Mouse (Mus musculus) spleen, postnatal 14 days (tissue): ENCODE data around the gene Pom121.

ENCODE experiments used
- DNase-seq, 2 experiments: peaks; one replicate each; pipeline ENCODE4 v3.0.0; 2021 to 2022; ENCODE audit warnings: low spot score in 2 of 2

Gene Pom121

DNA sequence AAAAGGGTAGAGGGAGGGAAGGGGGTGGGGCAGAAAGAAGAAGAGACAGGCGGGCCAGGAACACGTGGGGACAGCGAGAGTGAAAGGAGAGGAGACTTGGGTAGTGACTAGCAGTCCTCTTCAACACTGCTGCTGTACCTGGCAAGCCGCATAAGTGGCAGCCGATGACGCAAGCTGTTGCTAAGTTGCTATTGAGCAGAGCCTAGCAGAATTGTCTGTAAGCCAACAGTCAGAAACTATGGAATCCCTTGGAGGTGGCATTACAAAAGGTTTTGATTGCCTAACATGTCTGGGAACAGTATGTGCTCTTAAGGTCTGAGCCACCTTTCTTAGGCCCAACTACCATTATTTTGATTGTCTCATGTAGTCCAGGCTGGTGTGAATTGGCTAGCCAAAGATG, 26.0 kb downstream of the Pom121 start:
- no peak for DNase-seq

DNA sequence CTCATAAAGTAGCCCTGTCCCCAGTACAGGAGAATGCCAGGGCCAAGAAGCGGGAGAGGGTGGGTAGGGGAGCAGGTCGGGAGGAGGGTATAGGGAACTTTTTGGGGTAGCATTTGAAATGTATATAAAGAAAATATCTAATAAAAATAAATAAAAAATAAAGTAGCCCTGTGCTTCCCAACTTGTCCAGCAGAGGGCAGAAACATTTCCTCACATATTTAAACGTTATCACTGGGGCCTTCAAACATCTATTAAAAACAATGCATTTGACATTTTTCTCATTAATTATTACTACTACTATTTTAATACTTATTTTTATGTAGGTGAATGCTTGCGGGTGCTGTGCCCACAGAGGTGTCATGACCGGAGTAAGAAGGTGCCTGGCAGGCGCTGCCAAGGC, 26.5 kb downstream of the Pom121 start:
- DNase-seq = no peak

DNA sequence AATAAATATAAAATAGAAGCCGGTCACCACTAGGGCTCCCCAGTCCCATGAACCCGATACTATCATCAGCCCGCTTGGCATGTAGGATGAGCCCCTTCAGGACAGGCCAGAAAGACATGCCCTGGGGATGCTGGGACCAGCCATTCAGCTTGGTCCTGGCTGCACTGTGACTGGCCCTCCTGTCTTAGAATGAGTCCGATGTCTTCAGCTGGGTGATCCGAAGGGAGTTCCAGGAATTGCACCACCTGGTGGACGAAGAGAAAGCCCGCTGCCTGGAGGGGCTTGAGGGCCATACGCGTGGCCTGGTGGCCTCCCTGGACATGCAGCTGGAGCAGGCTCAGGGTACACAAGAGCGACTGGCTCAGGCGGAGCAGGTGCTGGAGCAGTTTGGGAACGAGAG, 30.8 kb downstream of the Pom121 start:
- DNase-seq = no peak

GRCm38 (mm10) chr5:135362572-135362971, 31.8 kb downstream of the Pom121 start:
- no peak for DNase-seq

DNA sequence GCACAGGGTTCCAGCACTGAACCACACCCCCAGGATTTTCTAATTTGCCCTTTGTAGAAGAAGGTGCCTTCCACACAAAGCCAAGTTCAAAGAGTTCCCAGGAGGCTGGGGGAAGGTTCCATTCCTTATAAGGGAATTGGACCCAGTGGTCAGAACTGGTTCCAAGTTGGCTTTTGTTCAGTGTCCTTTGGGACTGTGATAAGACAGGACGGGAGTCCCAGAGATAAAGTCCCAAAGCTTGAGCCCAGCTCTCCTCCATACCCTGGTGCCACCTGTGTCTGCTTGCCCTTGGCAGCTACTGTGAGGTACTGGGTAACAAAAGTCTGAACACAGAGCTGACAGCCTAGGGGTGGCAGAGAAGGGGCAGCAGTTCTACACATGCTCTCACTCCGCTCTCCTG, 34.6 kb downstream of the Pom121 start:
- DNase-seq = no peak

DNA sequence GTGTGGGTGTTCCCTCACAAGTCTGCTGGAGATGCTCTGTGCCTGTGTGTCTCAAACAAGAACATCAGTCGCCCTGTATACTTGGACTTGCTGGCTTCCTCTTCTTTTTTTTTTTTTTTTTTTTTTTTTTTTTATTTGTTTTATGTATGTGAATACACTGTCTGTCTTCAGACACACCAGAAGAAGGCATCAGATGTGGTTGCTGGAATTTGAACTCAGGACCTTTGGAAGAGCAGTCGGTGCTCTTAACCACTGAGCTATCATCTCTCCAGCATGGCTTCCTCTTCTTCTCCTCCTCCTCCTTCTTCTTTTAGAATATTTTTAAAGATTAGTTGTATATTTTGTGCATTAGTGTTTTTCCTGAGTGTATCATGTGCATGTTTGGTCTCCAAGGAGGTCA, 36.8 kb downstream of the Pom121 start:
- DNase-seq = peak; percentile 32 to 39

GRCm38 (mm10) chr5:135356090-135356489, 38.3 kb downstream of the Pom121 start:
- no peak for DNase-seq

GRCm38 (mm10) chr5:135353564-135353963, 40.8 kb downstream of the Pom121 start:
- DNase-seq = no peak

DNA sequence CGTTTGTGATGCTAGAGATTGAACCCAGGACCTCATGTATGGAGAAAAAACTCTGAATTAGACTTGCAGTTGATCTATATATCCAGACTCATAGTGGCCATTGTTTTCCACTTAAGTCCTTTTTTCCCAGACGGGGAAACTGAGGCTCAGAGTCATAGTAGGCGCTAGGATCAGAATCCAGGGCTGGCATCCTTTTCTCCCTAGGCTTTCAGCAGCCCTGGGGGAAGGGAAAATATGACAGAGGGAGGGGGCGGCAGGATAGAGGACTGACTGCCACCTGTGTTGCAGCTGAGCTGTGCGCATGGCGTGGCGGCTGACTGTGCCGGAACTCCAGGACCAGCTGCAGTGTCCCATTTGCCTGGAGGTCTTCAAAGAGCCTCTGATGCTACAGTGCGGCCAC, 41.4 kb downstream of the Pom121 start, which contains the start of gene Trim50:
Trim50 (plus strand) TSS at position 301 of the 400 bp plus-strand sequence.
- DNase-seq = no peak

DNA sequence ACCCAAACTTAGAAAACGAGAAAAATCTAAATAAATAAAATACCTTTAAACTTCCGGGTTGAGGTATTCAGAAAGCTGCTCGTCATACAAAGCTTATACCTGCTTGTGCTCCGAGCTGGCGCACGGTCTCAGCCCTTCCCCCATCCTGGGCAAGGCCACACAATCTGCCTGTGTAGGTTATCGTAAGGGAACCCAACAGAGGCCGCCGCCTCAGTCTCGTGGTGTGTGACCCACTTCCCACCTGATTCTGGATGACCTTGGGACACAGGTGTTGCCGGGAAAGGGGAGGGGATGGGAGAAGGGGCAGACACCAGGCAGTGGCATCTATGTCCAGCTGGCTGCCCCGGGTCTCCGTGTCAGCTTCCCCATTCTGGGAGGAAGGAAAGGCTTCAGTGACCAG, 42.7 kb downstream of the Pom121 start:
- DNase-seq = no peak

DNA sequence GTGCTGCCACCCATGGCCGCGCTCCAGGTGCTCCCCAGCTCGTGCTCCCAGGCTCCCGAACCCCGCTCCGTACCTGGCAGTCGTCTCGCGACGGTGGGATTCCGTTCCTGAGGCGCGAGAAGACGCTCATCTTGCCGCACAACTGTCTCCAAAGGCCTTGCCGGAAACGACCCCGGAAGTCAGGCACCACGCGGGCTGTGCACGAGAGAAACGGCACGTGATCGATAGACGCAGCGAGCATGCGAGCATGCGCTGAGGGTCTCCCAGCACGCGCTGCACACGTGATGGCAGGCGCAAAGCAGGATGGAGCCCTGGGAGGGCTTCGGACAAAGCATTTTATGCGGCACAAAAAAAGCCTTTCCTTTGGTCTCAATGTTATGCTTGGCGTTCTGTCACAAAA, 44.5 kb downstream of the Pom121 start, which contains the start of gene Fkbp6:
Fkbp6 (minus strand) TSS at position 183 of the 400 bp plus-strand sequence.
- no peak for DNase-seq

DNA sequence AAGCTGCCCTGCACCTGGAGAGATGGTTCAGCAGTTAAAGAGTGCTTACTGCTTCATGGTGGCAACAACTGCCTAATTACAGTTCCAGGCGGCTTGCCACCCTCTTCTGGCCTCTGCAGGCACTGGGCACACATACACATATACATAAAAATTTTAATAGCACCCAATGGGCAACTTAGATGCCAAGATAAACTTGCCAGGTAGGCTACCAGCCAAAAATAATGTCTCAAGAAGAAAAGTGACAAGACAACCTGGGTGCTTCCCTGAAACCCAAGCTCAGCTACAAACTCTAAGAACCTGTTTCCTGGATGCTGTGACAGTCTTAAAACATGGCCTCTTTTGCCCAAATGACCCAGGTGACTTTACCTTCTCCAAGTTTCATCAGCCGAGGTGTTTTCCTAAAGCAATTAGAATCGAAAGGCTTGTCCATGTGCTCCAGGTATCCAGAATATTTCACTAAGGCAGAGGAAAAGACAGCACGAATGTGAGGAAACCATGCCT, 46.8 kb downstream of the Pom121 start:
- DNase-seq = no peak

DNA sequence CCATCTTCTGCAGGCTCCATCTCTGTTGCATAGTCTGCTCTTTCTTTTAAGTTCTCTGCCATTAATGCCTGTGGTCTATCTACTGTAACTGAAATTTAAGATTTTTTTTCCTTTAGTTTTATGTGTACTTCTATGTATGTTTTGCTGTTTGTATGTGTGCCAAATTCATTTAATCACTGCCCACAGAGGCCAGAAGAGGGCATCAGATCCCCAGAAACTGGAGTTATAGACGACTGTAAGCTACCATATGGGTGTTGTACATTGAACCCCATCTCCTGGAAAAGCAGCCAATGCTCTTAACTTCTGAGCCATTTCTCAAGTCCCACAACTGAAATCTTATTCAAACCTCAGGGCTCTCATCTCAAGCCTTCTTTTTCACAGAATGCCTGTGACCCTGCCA, 47.9 kb downstream of the Pom121 start:
- no peak for DNase-seq

- DNase-seq = no peak
Observed at GRCm38 (mm10) chr5:135345989-135346388, 48.4 kb downstream of the Pom121 start.

- DNase-seq = no peak
Observed at GRCm38 (mm10) chr5:135337575-135337974, 56.8 kb downstream of the Pom121 start.

GRCm38 (mm10) chr5:135331161-135331560, 63.2 kb downstream of the Pom121 start:
- DNase-seq = no peak

GRCm38 (mm10) chr5:135330201-135330600, 64.1 kb downstream of the Pom121 start:
- DNase-seq = no peak

DNA sequence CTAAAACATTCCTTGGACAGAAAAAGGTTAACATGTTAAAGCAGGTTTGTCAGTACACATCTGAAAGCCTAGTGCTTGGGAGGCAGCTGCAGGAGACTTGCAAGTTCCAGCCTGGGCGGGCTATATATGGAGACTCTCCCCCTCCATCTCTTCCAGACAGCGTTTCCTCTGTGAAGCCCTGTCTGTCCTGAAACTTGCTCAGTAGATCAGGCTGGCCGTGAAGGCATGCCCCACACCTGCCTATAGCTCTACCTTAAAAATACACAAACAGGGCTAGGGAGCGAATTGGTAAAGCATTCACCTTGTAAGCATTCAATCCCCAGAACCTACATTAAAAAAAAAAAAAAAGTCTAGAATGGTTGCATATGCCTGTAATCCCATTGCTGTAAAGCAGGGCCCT, 64.9 kb downstream of the Pom121 start:
- no peak for DNase-seq
